Mouse (Mus musculus) spleen, adult 2 months (tissue): ENCODE measurements around the gene Rcc2.

Source experiments
- CTCF ChIP-seq: fragments of 200-500 bp; IDR thresholded peaks from 2 replicates; pipeline ENCODE4 v1.5.1; 2011; ENCODE audit warnings: mild to moderate bottlenecking, inconsistent platforms; ENCODE audit not compliant: insufficient read depth, insufficient read length, insufficient replicate concordance; ENCODE audit errors: extremely low read depth
- POLR2A ChIP-seq: fragments of 200-500 bp; IDR thresholded peaks from 2 replicates; pipeline ENCODE4 v1.6.1; 2011; ENCODE audit warnings: low read depth, low read length, inconsistent platforms

GRCm38 (mm10) chr4:140702611-140703327 is 2.4 kb downstream of the Rcc2 start:
- TF ChIP-seq CTCF = no peak
- TF ChIP-seq POLR2A = no peak
